Mouse (Mus musculus) forebrain, embryonic 10.5 days (tissue): Measurements from ENCODE around the gene H2-M10.2. TPM values are rescaled to one million over a fixed set of nuclear protein-coding genes. Genes with fewer than 3 reads are reported as not detected.

ENCODE experiments used
- DNase-seq: peaks from one replicate; pipeline ENCODE4 v3.0.0-alpha.2; 2017; ENCODE audit warnings: low spot score; ENCODE audit errors: extremely low spot score
- H3K27ac ChIP-seq: fragments of 300-500 bp; sonication (generic); 2 replicates; pipeline ENCODE4 v1.5.1; 2016; ENCODE audit warnings: mild to moderate bottlenecking
- H3K27me3 ChIP-seq: fragments of 300-500 bp; sonication (generic); 2 replicates; pipeline ENCODE4 v1.6.1; 2016; ENCODE audit warnings: mild to moderate bottlenecking; ENCODE audit not compliant: poor library complexity, severe bottlenecking
- H3K36me3 ChIP-seq: fragments of 300-500 bp; sonication (generic); replicated peaks from 2 replicates; pipeline ENCODE4 v1.6.1; 2016; ENCODE audit warnings: mild to moderate bottlenecking, moderate library complexity
- H3K4me1 ChIP-seq: fragments of 300-500 bp; sonication (generic); 2 replicates; pipeline ENCODE4 v1.6.1; 2016
- H3K4me3 ChIP-seq: fragments of 300-500 bp; sonication (generic); 2 replicates; pipeline ENCODE4 v1.5.1; 2016; ENCODE audit warnings: mild to moderate bottlenecking, moderate library complexity
- H3K9me3 ChIP-seq: fragments of 300-500 bp; sonication (generic); 2 replicates; pipeline ENCODE4 v1.6.1; 2016; ENCODE audit warnings: mild to moderate bottlenecking, moderate library complexity
- WGBS: fragments of 180-500 bp; shearing (Covaris S2); methylation state at CpG from one replicate; pipeline ENCODE4 v1.1.7; 2016; 5-methylcytosine and 5-hydroxymethylcytosine counted together
- polyA plus RNA-seq: library from polyadenylated mRNA; unstranded; fragments of >200 nt; fragmentation: Nextera tagmentation; extraction: Ambion mirVana; gene quantifications from 2 replicates; pipeline ENCODE4 v1.2.1, GENCODE M21; 2016

The H2-M10.2 gene
- polyA plus RNA-seq, 1 experiment from 2014 or later: 0.21 TPM

GRCm38 (mm10) chr17:36270956-36271585, 15.2 kb downstream of the H2-M10.2 start:
- Histone ChIP-seq H3K27me3 (no peaks in the 10 kb centered on the region), H3K27ac (peak overlapping the region; percentile 99), H3K4me3 (peak overlapping the region; percentile 85), H3K4me1 (peaks cover 32% of the 10 kb centered on the region), H3K9me3 (no peaks in the 10 kb centered on the region), H3K36me3 (peaks cover 63% of the 10 kb centered on the region)
- WGBS: under 1% methylated on average over 76 of the region's 84 CpGs
- peak; percentile 89 for DNase-seq

DNA sequence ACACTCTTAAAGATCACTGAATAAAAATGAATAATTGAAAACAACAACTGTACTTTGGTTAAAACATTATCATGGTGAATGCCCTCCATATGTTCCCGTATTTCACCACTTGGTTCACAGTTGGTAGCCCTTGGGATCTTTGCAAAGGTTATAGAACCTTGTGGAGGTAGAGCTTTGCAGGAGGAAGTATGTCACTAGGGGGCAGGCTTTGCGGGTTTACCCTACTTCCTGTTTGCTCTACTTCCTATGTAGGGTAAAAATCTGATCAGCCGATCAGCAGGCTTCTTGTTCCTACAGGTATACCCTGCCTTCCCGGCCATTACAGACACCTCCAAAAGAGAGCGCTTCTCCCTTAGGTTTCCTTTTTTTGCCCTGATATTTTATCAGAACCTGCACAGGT, 20.5 kb downstream of the H2-M10.2 start:
- DNase-seq: no peak

GRCm38 (mm10) chr17:36264273-36264925, 21.9 kb downstream of the H2-M10.2 start:
- no peaks in the 10 kb centered on the region for H3K4me1 ChIP-seq
- peaks cover 92% of the 10 kb centered on the region for H3K36me3 ChIP-seq
- H3K27me3 ChIP-seq: no peaks in the 10 kb centered on the region
- no peaks in the 10 kb centered on the region for H3K9me3 ChIP-seq
- WGBS: 94% methylated on average over 3 of the region's 3 CpGs
- H3K27ac ChIP-seq: no peak overlapping the region
- DNase-seq: no peak
- H3K4me3 ChIP-seq: no peak overlapping the region

More for the DNA sequence above, 20.5 kb downstream of the H2-M10.2 start:
- no peak overlapping the region for H3K4me3 ChIP-seq
- H3K27me3 ChIP-seq: no peaks in the 10 kb centered on the region
- H3K4me1 ChIP-seq: peaks cover 12% of the 10 kb centered on the region
- no peaks in the 10 kb centered on the region for H3K9me3 ChIP-seq
- 75% methylated on average over 5 of the region's 5 CpGs for WGBS
- H3K27ac ChIP-seq: no peak overlapping the region
- H3K36me3 ChIP-seq: peaks cover 78% of the 10 kb centered on the region

- DNase-seq: no peak
- Histone ChIP-seq H3K27ac (no peak overlapping the region), H3K36me3 (peaks cover 80% of the 10 kb centered on the region), H3K4me1 (peaks cover 10% of the 10 kb centered on the region), H3K9me3 (no peaks in the 10 kb centered on the region), H3K4me3 (no peak overlapping the region), H3K27me3 (no peaks in the 10 kb centered on the region)
- WGBS: 92% methylated on average over 9 of the region's 9 CpGs
Measured at GRCm38 (mm10) chr17:36261511-36262166, 24.7 kb downstream of the H2-M10.2 start.

GRCm38 (mm10) chr17:36257969-36258368, 28.3 kb downstream of the H2-M10.2 start, which contains the start of gene Rpp21:
Rpp21 (minus strand) TSS chr17:36258069.
- H3K4me1 ChIP-seq: peaks cover 14% of the 10 kb centered on the region
- WGBS: 52% methylated on average over 6 of the region's 6 CpGs
- H3K9me3 ChIP-seq: no peaks in the 10 kb centered on the region
- peaks cover 3% of the 10 kb centered on the region for H3K27me3 ChIP-seq
- DNase-seq: no peak
- H3K36me3 ChIP-seq: peaks cover 52% of the 10 kb centered on the region
- peak within 1 kb of the TSS; percentile 89 for H3K27ac ChIP-seq
- H3K4me3 ChIP-seq: peak within 1 kb of the TSS; percentile 75

GRCm38 (mm10) chr17:36257241-36257947, 28.9 kb downstream of the H2-M10.2 start:
- no peaks in the 10 kb centered on the region for H3K9me3 ChIP-seq
- H3K4me1 ChIP-seq: peaks cover 15% of the 10 kb centered on the region
- under 1% methylated on average over 37 of the region's 37 CpGs for WGBS
- H3K27me3 ChIP-seq: peaks cover 9% of the 10 kb centered on the region
- peaks cover 46% of the 10 kb centered on the region for H3K36me3 ChIP-seq
- peak; percentile 68 for DNase-seq
- peak overlapping the region; percentile 75 for H3K4me3 ChIP-seq
- H3K27ac ChIP-seq: peak overlapping the region; percentile 89

DNA sequence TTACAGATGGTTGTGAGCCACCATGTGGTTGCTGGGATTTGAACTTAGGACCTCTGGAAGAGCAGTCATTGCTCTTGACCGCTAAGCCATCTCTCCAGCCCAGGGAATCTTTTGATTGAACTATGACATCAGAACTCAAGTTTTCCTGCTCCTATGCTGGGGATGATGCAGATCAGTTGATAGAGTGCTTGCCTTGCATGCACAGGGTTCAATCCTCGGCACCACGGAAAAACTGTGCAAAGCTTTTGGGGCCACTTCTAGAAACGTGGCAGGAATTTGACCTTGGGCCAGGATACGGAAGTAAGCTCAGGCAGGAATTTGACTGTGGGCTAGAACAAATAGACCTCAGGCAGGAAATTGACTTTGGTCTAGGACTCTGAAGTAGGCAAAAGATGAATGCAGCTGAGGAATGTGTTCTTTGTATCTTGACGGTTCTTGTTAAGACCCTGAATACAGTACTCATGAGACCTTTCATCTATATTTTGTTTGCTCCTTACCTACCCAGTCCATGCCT, 33.1 kb downstream of the H2-M10.2 start:
- Histone ChIP-seq H3K4me1 (peaks cover 24% of the 10 kb centered on the region), H3K4me3 (no peak overlapping the region), H3K27me3 (peaks cover 48% of the 10 kb centered on the region), H3K9me3 (no peaks in the 10 kb centered on the region), H3K27ac (no peak overlapping the region), H3K36me3 (peaks cover 7% of the 10 kb centered on the region; the same call in 1 of the 2 replicates)
- 64% methylated on average over 6 of the region's 6 CpGs for WGBS
- no peak for DNase-seq

GRCm38 (mm10) chr17:36252250-36252876, 33.9 kb downstream of the H2-M10.2 start:
- Histone ChIP-seq H3K36me3 (peaks cover 7% of the 10 kb centered on the region; the same call in 1 of the 2 replicates), H3K27ac (no peak overlapping the region), H3K27me3 (peaks cover 56% of the 10 kb centered on the region), H3K4me1 (peaks cover 19% of the 10 kb centered on the region), H3K9me3 (no peaks in the 10 kb centered on the region), H3K4me3 (peak overlapping the region; percentile 36)
- DNase-seq: no peak
- WGBS: 13% methylated on average over 25 of the region's 25 CpGs

DNA sequence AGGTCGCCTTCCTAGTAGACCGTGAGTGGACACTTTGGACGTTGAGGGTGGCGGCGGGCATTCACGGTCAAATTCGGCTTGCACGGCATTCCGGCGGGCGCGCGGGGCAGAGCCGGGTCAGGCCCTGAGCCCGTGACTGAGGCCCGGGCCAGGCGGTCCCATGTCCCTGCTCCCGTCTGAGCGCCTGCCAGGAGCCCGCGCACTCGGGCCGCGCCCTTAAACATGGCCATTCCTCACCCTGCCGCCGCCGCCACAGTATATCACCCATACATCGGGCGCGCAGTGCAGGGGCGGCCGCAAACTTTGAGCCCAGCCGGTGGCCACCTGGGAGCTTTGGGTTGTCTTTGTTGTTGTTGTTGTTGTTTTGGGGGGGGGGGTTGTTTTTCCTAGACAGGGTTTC, 37.4 kb downstream of the H2-M10.2 start:
- H3K9me3 ChIP-seq: no peaks in the 10 kb centered on the region; the same call in 1 of the 2 replicates
- peaks cover 59% of the 10 kb centered on the region for H3K27me3 ChIP-seq
- 29% methylated on average over 33 of the region's 33 CpGs for WGBS
- DNase-seq: no peak
- H3K27ac ChIP-seq: no peak overlapping the region
- 0 out of 2 replicates have a peak overlapping the region, but pooled peaks have one; percentile 21 for H3K4me3 ChIP-seq
- peaks cover 10% of the 10 kb centered on the region for H3K4me1 ChIP-seq
- H3K36me3 ChIP-seq: no peaks in the 10 kb centered on the region

GRCm38 (mm10) chr17:36245741-36246140, 40.5 kb downstream of the H2-M10.2 start:
- H3K9me3 ChIP-seq: no peaks in the 10 kb centered on the region; the same call in 1 of the 2 replicates
- no peaks in the 10 kb centered on the region for H3K36me3 ChIP-seq
- no peak overlapping the region for H3K27ac ChIP-seq
- no peak overlapping the region for H3K4me3 ChIP-seq
- peaks cover 36% of the 10 kb centered on the region for H3K27me3 ChIP-seq
- no peak for DNase-seq
- H3K4me1 ChIP-seq: peaks cover 9% of the 10 kb centered on the region
- 87% methylated on average over 2 of the region's 2 CpGs for WGBS

DNA sequence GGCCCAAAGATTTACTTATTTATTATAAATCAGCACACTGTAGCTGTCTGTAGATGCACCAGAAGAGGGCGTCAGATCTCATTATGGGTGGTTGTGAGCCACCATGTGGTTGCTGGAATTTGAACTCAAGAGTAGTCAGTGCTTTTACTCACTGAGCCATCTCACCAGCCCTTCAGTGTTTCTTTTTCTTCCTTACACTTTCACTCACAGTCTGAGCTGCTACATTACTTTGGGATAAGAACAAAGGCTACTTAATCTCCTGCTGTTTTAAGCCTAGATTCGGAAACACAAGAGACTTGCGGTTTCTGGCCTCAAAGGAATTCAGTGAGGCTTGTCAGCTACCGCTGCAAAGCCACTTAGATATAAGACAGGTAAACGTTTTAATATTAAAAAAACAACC, 42.3 kb downstream of the H2-M10.2 start:
- Histone ChIP-seq H3K27ac (no peak overlapping the region), H3K36me3 (no peaks in the 10 kb centered on the region), H3K9me3 (no peaks in the 10 kb centered on the region; the same call in 1 of the 2 replicates), H3K27me3 (peaks cover 30% of the 10 kb centered on the region), H3K4me1 (peaks cover 13% of the 10 kb centered on the region), H3K4me3 (no peak overlapping the region)
- DNase-seq: no peak
- 17% methylated on average over 5 of the region's 5 CpGs for WGBS
